Mouse (Mus musculus) brain, embryonic 14.5 days (tissue): ENCODE results near the gene Get4.

Experiments
- CTCF ChIP-seq: fragments of 200-500 bp; IDR thresholded peaks from 2 replicates; pipeline ENCODE4 v1.5.1; 2012; ENCODE audit warnings: inconsistent platforms, mild to moderate bottlenecking, moderate library complexity, borderline replicate concordance; ENCODE audit not compliant: insufficient read depth, insufficient read length; ENCODE audit errors: extremely low read depth
- POLR2A ChIP-seq: fragments of 200-500 bp; IDR thresholded peaks from 2 replicates; pipeline ENCODE4 v1.6.1; 2012; ENCODE audit warnings: mild to moderate bottlenecking, inconsistent platforms, borderline replicate concordance; ENCODE audit not compliant: poor library complexity, insufficient read depth, insufficient read length, severe bottlenecking; ENCODE audit errors: extremely low read depth

- TF ChIP-seq POLR2A (no peak), CTCF (no peak)
These were observed 5.7 kb downstream of the Get4 start for GRCm38 (mm10) chr5:139257818-139258217.
